Mouse (Mus musculus): Measurements from ENCODE around the gene Plekhg5. TPM values are rescaled to one million over a fixed set of nuclear protein-coding genes. Genes with fewer than 3 reads are reported as not detected.

Gene Plekhg5
- polyA plus RNA-seq, 1 experiment from 2014 or later = 17.4 TPM

- Histone ChIP-seq H3K36me3 (ENCODE audit: insufficient read depth, low read length) (no peaks in the 10 kb centered on the region), H3K4me1 (ENCODE audit: insufficient read depth, low read depth, low read length) (0 out of 2 replicates have a peak, but pooled peaks cover 5% of the 10 kb centered on the region), H3K9me3 (ENCODE audit: low read length) (no peaks in the 10 kb centered on the region), H3K9ac (replicated peaks; ENCODE audit: low read depth) (no peak overlapping the region), H3K27me3 (replicated peaks; ENCODE audit: insufficient read depth, low read length) (no peaks in the 10 kb centered on the region), H3K4me3 (ENCODE audit: low read depth, low read length) (no peak overlapping the region), H3K4me2 (replicated peaks; ENCODE audit: low read depth, low read length) (no peak overlapping the region), H3K27ac (ENCODE audit: low read length) (no peak overlapping the region)
- no peak for ATAC-seq
- 86% methylated on average over 9 of the region's 9 CpGs for WGBS
- no peak for DNase-seq (ENCODE audit: low spot score)
- TF ChIP-seq EP300 (IDR thresholded peaks at IDR 0.05) (no peak), CTCF (IDR thresholded peaks at IDR 0.05) (no peak)
These were observed 4.9 kb downstream of the Plekhg5 start for GRCm38 (mm10) chr4:152077191-152077590.

GRCm38 (mm10) chr4:152078105-152078530 lies 5.8 kb downstream of the Plekhg5 start:
- no peaks in the 10 kb centered on the region for H3K4me1 ChIP-seq (ENCODE audit: insufficient read depth, low read depth, low read length)
- no peak overlapping the region for H3K4me3 ChIP-seq (ENCODE audit: low read depth, low read length)
- no peak overlapping the region for H3K9ac ChIP-seq (replicated peaks; ENCODE audit: low read depth)
- H3K4me2 ChIP-seq (replicated peaks; ENCODE audit: low read depth, low read length) = no peak overlapping the region
- ATAC-seq = 0 out of 2 replicates have a peak, but pooled peaks have one; percentile 25
- no peaks in the 10 kb centered on the region for H3K36me3 ChIP-seq (ENCODE audit: insufficient read depth, low read length)
- TF ChIP-seq CTCF (IDR thresholded peaks at IDR 0.05) (no peak), EP300 (IDR thresholded peaks at IDR 0.05) (no peak)
- no peaks in the 10 kb centered on the region for H3K27me3 ChIP-seq (replicated peaks; ENCODE audit: insufficient read depth, low read length)
- no peaks in the 10 kb centered on the region for H3K9me3 ChIP-seq (ENCODE audit: low read length)
- DNase-seq (ENCODE audit: low spot score) = no peak
- H3K27ac ChIP-seq (ENCODE audit: low read length) = no peak overlapping the region
- 83% methylated on average over 10 of the region's 10 CpGs for WGBS

GRCm38 (mm10) chr4:152079261-152079660 lies 7.0 kb downstream of the Plekhg5 start:
- no peaks in the 10 kb centered on the region for H3K4me1 ChIP-seq (ENCODE audit: insufficient read depth, low read depth, low read length)
- H3K27ac ChIP-seq (ENCODE audit: low read length) = no peak overlapping the region
- H3K9ac ChIP-seq (replicated peaks; ENCODE audit: low read depth) = no peak overlapping the region
- H3K27me3 ChIP-seq (replicated peaks; ENCODE audit: insufficient read depth, low read length) = no peaks in the 10 kb centered on the region
- no peak overlapping the region for H3K4me3 ChIP-seq (ENCODE audit: low read depth, low read length)
- no peak for DNase-seq (ENCODE audit: low spot score)
- ATAC-seq = no peak
- H3K4me2 ChIP-seq (replicated peaks; ENCODE audit: low read depth, low read length) = no peak overlapping the region
- H3K36me3 ChIP-seq (ENCODE audit: insufficient read depth, low read length) = no peaks in the 10 kb centered on the region
- no peaks in the 10 kb centered on the region for H3K9me3 ChIP-seq (ENCODE audit: low read length)
- TF ChIP-seq EP300 (IDR thresholded peaks at IDR 0.05) = no peak
- TF ChIP-seq CTCF (IDR thresholded peaks at IDR 0.05) = peak; percentile 29
- 86% methylated on average over 3 of the region's 3 CpGs for WGBS

- no peaks in the 10 kb centered on the region for H3K27me3 ChIP-seq (replicated peaks; ENCODE audit: insufficient read depth, low read length)
- DNase-seq (ENCODE audit: low spot score) (no peak), ATAC-seq (no peak)
- no peaks in the 10 kb centered on the region for H3K9me3 ChIP-seq (ENCODE audit: low read length)
- WGBS = 61% methylated on average over 7 of the region's 7 CpGs
- H3K36me3 ChIP-seq (ENCODE audit: insufficient read depth, low read length) = no peaks in the 10 kb centered on the region
- H3K4me2 ChIP-seq (replicated peaks; ENCODE audit: low read depth, low read length) = no peak overlapping the region
- H3K27ac ChIP-seq (ENCODE audit: low read length) = no peak overlapping the region
- H3K9ac ChIP-seq (replicated peaks; ENCODE audit: low read depth) = no peak overlapping the region
- no peaks in the 10 kb centered on the region for H3K4me1 ChIP-seq (ENCODE audit: insufficient read depth, low read depth, low read length)
- TF ChIP-seq EP300 (IDR thresholded peaks at IDR 0.05) (no peak), CTCF (IDR thresholded peaks at IDR 0.05) (no peak)
- no peak overlapping the region for H3K4me3 ChIP-seq (ENCODE audit: low read depth, low read length)
These were observed 7.6 kb downstream of the Plekhg5 start for GRCm38 (mm10) chr4:152079931-152080330.

GRCm38 (mm10) chr4:152083611-152084220 lies 11.4 kb downstream of the Plekhg5 start:
- Histone ChIP-seq H3K4me1 (ENCODE audit: insufficient read depth, low read depth, low read length) (peaks cover 12% of the 10 kb centered on the region), H3K4me3 (ENCODE audit: low read depth, low read length) (no peak overlapping the region), H3K4me2 (replicated peaks; ENCODE audit: low read depth, low read length) (no peak overlapping the region), H3K9me3 (ENCODE audit: low read length) (no peaks in the 10 kb centered on the region), H3K27ac (ENCODE audit: low read length) (no peak overlapping the region), H3K9ac (replicated peaks; ENCODE audit: low read depth) (no peak overlapping the region), H3K36me3 (ENCODE audit: insufficient read depth, low read length) (no peaks in the 10 kb centered on the region), H3K27me3 (replicated peaks; ENCODE audit: insufficient read depth, low read length) (no peaks in the 10 kb centered on the region)
- ATAC-seq (no peak), DNase-seq (ENCODE audit: low spot score) (no peak)
- 53% methylated on average over 7 of the region's 7 CpGs for WGBS
- TF ChIP-seq EP300 (IDR thresholded peaks at IDR 0.05) = no peak
- no peak for TF ChIP-seq CTCF (IDR thresholded peaks at IDR 0.05)

- Histone ChIP-seq H3K4me1 (ENCODE audit: insufficient read depth, low read depth, low read length) (peaks cover 12% of the 10 kb centered on the region), H3K27me3 (replicated peaks; ENCODE audit: insufficient read depth, low read length) (no peaks in the 10 kb centered on the region), H3K4me2 (replicated peaks; ENCODE audit: low read depth, low read length) (no peak overlapping the region), H3K36me3 (ENCODE audit: insufficient read depth, low read length) (no peaks in the 10 kb centered on the region), H3K9me3 (ENCODE audit: low read length) (no peaks in the 10 kb centered on the region), H3K4me3 (ENCODE audit: low read depth, low read length) (no peak overlapping the region), H3K27ac (ENCODE audit: low read length) (no peak overlapping the region), H3K9ac (replicated peaks; ENCODE audit: low read depth) (no peak overlapping the region)
- TF ChIP-seq EP300 (IDR thresholded peaks at IDR 0.05) = no peak
- no peak for TF ChIP-seq CTCF (IDR thresholded peaks at IDR 0.05)
- DNase-seq (ENCODE audit: low spot score) (no peak), ATAC-seq (no peak)
- WGBS = 78% methylated on average over 7 of the region's 7 CpGs
These were observed 12.3 kb downstream of the Plekhg5 start for GRCm38 (mm10) chr4:152084616-152085015.
